Mouse (Mus musculus): ENCODE data around the gene Fancl.
A peak's percentile ranks its signal among the peaks of the same experiment; 100 is the strongest.
"Not testable (repeated sequence)": the region's sequence is repeated elsewhere in the genome, so short reads cannot be mapped to it uniquely, and the experiment has no call there.

Fancl gene

DNA sequence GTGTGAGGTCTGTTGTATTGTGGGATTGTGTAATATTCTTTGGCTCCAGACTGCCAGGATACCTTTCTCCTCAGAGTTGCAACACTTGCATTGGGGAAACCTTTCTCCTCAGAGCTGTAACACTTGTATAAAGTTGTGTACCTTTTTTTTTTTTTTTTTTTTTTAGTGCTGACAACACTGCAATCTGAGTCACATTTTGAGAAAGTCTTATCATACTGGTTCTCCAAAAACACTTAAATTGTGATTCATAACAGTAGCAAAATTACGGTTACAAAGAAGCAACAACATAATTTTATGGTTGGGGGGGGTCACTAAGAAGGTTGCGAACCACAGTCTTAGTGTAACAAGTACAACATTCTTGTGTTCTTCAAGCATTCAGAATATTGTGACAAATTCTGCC is at the start of gene Fancl:
Fancl (plus strand) TSS at position 165 of the 400 bp plus-strand sequence.
- no peak for DNase-seq (ENCODE audit: low spot score in 2 of 2)

DNA sequence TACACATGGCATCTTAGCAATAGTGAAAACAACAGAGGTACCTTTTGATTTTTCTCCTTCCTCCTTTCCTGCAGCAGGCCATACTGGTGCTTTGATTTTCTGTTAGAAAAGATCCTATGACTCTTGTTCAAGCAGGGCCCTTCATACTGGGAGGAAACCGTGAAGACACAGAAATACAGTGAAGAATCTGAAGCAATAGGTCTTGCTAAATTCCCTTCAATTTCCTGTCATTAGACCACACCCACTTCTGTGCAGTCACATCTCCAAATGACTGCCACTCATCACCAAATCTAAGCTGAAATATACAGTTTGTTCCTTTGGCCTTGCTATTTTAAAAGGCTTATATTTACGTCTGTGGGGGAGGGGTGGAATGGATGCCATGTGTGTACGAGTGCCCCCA is 49.1 kb upstream of the Fancl start:
- no peak for DNase-seq (ENCODE audit: low spot score in 2 of 2)

DNA sequence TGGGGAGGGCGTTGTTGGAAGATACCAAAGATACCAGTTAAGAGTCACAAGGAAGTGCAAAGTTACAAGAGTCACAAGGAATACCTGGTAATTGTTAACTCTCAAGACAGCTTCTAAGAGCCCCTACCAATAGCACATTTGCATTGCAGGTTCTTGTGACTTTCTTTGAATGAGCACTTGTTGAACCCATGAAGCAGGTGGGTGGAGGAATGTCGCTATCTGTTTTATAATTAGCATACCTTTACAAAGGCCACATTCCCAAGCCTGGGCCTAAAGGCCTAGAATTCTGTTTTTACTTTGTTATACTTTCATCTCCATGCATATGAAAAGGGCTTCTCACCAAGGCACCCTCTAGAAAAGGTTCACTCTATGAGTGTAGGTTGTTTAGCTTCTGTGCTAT is 15.8 kb upstream of the Fancl start:
- not testable (repeated sequence) for DNase-seq (ENCODE audit: low spot score in 2 of 2)

DNA sequence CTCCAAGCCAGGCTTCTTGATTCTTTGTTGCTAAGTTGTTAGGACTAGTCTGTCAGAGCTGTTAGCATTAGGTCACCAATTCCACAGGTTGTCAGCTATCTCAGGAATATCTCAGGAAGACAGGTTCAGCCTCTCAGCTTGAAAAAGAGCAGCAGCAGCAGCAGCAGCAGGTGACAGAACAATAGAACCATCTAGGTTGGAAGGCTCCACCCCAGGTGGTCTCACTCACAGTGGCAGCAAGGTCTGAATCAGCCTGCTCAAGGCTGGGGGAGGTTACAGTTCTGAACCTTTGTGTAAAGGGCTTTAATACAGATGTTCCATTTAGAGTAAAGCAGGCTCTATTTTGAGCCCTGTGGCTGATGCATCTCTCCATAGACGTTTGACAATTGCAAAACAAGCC is 14.0 kb upstream of the Fancl start:
- not testable (repeated sequence) for DNase-seq (ENCODE audit: low spot score in 2 of 2)

DNA sequence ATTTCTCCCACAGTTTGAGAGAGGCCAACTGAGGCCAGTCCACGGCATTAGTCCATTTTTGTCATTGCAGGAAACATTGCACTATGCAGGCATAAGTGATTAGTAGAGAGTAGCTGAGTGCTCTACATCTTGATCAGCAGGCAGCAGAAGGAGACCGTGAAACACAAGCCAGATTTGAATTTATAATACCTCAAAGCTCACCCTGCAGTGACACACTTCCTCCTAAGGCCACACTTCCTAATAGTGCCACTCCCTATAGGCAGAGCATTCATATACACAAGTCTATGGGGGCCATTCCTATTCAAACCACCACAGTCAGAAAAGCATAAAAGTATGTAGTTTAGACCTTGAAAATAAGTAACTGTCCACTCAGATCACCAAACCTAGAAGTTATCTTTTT is 11.8 kb upstream of the Fancl start:
- DNase-seq (ENCODE audit: low spot score in 2 of 2): no peak

DNA sequence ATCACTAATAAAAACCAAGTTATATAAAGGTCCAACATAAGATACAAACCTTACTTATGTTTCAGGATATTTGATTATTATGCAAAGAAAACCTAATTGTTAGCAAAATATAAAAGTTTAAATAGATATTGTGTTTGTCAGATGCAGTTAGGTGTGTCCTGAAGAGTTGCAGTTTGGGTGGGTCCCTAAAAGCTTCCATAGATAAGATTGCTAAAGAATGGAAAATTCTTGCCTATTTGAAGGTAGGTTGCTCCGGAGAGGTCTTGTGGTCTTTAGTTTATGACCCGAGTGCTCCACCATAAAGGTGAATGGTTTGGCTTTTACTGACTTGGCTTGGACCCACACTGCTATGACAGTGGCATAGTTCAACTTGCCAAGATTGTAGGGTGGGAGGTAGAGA is 7.9 kb upstream of the Fancl start:
- DNase-seq (ENCODE audit: low spot score in 2 of 2): no peak

DNA sequence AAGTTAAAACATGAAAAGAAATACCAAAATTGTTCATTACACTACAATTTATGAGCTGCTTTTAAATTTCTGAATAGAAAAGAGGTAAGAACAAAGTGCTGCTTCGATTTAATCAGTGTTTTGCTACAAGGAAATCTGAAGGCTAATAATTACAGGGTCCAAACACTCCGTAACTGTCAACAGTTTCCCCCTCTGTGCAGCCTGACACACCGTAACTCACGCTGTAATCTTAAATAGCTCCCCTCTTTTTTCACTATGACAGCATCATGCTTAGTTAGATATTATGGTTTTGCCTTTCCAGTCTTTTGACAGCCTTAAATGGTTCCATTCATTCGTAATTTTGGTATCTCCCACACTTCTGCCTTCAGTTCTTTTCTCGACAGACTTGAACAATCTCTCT is 4.4 kb upstream of the Fancl start:
- DNase-seq (ENCODE audit: low spot score in 2 of 2): no peak

DNA sequence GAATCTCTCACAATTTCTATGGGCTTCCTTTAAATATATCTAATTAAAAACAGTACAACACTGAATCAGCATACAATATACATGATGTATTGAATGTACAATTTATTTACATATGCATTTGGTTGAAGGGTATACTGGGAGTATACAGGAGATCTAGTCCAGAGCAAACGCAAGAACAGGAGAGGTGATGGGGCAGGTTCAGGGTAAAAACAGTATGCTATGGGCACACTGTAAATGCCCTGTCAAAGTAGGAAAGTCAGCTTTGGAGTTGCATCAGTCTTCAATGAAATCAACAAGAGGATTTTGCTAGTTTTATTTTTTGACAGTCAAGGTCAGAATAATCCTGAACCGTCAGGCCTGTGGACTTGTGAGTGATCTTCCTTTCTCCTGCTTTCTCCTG is 743 bp downstream of the Fancl start:
- DNase-seq (ENCODE audit: low spot score in 2 of 2): no peak

DNA sequence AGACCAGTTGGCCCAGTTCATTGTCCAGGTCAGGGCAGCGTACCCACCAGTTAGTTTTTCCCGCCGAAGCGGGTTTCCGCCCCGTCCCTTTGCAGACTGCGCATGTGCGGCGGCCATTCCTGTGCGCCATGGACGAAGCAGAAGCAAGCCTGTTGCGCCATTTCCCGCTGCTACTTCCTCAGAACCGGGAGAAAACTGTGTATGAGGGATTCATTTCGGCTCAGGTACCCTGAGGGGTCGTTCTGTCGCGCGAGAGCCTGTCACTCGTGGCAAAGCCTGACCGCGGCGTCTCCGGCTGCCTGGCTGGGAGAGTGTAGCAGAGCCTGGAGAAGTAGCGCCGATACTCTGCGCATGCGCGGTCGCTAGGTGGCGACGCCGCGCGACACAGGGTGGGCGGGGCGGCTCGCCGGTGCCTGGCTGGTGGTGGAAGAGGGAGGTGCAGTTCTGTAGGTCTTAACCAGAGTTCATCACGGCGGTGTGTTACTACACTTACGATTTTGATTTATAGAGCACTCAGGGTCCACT is 1.2 kb downstream of the Fancl start:
- peak; percentile 88 to 93 for DNase-seq (ENCODE audit: low spot score in 2 of 2)

DNA sequence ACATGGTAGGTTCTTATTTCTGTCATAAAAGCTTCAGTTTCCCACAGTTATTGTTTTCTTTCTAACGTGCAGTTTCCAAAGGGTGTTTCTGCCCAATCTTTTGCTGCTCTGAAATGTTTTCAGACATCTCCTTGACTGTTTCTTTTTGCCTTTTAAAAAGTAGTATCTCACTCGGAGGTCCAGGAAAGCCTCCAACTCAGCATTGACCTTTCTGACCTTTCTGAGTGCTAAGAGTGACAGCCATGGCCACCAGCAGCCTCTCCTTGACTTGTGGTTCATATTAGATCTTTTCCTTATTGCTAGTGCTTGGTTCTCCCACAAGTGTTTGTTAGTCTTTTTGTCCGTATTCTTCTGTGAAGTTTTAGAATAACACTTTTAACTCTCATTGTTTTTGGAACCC is 9.6 kb downstream of the Fancl start:
- DNase-seq (ENCODE audit: low spot score in 2 of 2): no peak

DNA sequence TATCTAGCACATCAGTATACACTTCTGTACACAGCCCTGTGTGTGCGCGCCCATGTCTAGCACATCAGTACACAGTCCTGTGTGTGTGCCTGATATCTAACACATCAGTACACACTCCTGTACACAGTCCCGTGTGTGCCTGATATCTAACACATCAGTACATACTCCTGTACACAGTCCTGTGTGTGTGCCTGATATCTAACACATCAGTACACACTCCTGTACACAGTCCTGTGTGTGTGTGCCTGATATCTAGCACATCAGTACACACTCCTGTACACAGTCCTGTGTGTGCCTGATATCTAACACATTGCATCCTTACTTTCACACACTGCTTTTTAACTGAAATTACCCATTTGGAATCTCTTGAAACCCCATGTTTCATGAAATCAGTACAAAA is 27.0 kb downstream of the Fancl start:
- DNase-seq (ENCODE audit: low spot score in 2 of 2): no peak

DNA sequence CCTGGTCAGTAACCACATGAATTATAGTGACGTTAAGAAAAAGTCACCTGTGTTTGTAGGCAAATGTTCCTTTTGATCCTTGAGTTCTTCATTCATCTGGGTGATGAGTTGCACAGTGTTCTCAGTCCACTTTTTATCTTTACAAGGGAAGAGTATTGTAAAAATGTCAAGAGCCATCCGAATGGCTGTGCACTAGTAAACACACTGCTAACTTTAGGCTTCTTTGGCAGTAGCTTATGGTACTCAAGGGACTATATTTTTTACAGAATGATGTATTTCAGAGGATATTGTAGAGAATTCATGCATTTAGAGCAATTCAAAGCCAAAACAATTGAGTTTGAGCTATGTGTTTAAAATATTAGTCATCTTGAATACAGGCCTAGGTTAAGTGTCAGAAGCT is 35.5 kb downstream of the Fancl start:
- DNase-seq (ENCODE audit: low spot score in 2 of 2): no peak

DNA sequence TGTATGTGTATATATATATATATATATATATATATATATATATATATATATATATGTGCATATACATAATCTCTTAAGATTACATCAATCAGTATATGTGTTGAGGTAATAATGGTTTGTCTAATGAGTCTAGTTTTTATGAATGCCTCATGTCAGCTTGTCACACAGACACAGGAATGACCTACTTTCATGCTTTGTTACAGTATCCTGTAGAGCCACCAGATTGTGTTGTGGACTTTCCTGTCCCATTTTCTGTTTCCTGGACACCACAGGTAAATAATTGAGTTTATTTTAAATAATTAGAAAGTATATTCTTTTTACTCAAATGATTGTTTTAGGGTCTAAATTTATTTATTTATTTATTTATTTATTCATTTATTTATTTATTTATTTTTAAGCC is 48.3 kb downstream of the Fancl start:
- no peak for DNase-seq (ENCODE audit: low spot score in 2 of 2)

DNA sequence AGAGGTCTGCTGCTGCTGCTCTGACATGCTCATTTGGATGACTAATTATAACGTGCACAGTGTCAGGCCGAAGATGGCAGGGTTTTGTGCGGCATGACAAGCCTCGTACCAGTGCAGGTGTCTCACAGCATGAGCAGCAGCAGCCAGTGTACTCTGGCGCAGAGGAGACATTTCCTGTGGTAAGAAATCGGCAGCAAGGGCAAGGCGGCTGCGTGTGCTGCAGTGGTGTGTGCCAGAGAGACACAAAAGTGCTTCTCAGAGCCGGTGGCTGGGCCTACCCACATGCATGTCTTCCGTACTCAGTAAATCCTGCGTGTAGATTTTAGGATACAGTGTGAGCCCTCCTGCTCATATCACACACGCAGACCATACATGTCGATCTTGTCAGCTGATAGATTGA is 51.9 kb downstream of the Fancl start:
- no peak for DNase-seq (ENCODE audit: low spot score in 2 of 2)

DNA sequence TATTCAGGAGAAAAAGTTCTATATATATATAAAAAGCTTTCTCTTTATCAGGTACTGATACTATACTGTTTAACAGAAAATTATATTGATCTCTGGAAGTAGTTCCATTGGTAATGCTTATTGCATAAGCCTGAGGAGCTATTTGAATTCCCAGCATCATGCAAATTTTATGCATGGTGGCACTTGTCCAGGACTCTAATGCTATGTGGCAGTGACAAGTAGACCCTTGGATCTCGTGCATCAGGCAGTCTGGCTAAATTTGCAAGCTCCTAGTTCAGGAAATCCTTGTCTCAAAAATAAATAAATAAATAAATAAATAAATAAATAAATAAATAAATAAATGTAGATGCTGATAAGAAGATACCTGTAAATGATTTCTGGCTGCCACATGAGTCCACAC is 55.2 kb downstream of the Fancl start:
- DNase-seq (ENCODE audit: low spot score in 2 of 2): no peak

DNA sequence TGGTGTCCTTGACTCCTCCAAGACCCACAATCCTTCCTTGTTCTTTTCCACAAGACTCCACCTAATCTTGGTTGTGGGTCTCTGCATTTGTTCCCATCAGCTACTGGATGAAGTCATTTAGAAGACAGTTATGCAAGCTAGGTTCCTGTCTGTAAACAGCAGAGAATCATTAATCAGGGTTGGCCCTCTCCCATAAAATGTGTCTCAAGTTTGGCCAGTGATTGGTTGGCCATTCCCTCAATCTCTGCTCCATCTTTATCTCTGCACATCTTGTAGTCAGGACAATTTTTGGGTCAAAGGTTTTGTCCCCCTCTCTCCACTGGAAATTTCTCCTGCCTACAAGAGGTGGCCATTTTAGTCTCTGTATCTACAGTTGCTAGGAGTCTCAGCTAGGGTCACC is 58.4 kb downstream of the Fancl start:
- DNase-seq (ENCODE audit: low spot score in 2 of 2): no peak

DNA sequence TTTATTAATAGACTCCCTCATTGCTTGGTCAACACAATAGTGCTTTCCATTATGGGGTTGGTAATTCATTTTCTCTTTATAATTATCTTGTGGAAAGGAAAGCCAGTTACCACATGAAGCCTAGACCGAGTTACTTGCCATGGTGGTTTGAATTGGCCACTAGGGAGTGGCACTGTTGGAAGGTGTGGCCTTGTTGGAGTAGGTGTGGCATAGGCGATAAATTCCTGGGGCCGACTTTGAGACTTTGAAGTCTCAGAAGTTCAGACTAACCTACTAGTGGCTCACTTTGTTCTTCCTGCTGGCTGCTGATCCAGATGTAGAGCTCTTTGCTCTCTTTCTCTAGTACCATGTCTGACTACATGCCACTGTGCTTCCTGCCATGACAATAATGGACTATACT is 63.9 kb downstream of the Fancl start:
- no peak for DNase-seq (ENCODE audit: low spot score in 2 of 2)

DNA sequence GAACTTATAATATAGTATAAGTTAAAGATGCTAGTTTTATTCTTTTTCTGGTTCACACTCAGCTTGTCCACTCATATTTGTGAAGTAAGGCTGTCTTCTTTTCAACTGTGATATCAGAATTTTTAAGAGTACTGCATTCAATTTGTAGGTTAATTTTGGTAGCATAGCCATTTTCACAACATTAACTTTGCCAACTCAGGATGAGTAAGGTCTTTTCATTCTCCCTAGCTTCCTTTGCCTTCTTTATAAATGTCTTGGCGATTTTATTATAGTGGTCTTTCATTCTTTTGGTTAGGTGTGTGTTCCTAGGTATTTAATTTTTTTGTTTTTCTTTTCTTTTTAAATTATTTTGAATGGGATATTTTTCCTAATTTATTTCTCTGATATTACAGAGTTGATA is 64.7 kb downstream of the Fancl start:
- no peak for DNase-seq (ENCODE audit: low spot score in 2 of 2)

DNA sequence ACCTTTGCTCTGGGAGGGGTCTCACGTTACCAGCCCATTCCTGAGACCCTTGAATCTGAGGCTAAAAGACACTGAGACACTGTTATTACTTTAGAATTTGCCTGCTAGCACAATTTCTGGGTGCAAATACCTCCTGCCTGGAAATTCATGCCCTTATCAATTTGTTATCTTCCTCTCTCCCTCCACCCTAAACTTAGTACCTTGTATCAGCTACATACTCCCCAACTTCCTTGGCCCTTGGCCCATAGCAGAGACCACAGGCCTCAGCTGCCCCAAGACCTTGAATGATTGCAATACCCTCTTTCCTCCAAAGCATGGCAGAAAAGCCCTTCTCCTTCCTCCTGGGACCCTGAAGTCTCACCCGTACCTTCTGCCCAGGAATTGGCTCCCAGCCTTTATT is 65.3 kb downstream of the Fancl start:
- DNase-seq (ENCODE audit: low spot score in 2 of 2): no peak

DNA sequence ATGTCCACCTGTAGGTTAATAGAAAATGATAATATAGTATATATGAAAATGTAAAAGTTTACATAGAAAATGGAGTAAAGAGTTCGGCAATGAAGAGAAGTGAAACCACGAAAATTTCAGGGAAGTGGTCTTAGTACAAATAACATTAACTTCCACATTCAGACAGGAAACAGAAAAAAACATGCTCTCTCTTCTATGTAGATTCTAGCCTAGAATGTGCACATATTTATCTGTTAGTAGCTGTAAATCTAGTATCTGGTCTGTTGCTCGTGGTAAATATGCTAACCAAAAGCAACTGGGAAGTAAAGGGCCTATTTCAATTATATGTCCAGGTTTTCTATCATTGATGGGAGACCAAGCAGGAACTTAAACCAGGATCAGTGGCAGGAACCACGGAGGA is 66.8 kb downstream of the Fancl start:
- DNase-seq (ENCODE audit: low spot score in 2 of 2): no peak

DNA sequence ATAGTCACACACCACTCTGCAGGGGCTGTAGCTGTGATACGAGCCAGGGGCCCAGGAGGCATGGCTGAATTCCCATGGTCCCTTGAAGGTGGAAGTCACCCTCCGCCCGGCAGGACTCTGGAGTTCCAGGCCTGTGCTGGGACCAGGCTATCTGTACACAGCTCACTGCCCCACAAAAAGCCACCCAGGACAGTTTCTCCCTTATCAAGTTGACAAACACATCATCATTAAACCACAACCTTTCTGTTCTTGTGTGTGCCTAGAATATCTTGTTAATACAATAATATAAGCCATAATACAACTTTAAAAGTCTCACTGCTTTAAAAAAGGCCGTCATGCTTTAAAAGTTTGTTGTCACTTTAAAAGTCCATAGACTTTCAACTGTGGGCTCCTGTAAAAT is 68.1 kb downstream of the Fancl start:
- no peak for DNase-seq (ENCODE audit: low spot score in 2 of 2)

DNA sequence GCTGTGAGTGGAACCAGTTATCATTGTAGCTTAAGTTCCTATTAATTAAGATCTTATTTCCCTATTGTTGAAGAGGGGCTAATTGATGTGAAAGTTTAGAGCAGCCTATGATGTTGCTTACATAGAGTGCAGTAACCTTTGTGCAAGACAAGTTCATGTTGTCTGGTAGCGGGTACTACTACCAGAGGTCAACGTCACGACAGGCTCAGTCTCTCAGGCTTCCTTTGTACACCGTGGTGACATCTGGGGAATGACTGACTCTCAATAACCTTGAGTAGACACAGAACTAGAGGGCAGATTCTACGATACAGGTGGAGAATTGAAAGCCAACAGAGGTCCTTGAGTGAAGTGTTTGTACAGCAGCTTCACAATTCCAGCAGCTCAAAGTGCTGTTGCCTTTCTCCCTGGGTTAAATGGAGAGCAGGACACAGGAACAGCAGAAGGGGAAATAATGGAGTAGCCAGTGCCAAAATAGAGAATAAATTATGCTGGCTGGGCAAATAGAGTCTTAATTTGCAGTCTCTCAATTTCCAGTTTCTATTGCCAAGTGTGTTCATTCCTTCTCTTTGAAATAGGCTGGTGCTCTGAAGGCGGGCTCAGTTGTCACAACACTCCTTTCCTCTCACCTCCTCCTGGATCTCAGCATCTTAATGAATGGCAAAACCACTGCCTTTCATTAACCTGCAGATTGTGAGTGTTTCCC is 91.3 kb downstream of the Fancl start:
- DNase-seq (ENCODE audit: low spot score in 2 of 2): no peak

DNA sequence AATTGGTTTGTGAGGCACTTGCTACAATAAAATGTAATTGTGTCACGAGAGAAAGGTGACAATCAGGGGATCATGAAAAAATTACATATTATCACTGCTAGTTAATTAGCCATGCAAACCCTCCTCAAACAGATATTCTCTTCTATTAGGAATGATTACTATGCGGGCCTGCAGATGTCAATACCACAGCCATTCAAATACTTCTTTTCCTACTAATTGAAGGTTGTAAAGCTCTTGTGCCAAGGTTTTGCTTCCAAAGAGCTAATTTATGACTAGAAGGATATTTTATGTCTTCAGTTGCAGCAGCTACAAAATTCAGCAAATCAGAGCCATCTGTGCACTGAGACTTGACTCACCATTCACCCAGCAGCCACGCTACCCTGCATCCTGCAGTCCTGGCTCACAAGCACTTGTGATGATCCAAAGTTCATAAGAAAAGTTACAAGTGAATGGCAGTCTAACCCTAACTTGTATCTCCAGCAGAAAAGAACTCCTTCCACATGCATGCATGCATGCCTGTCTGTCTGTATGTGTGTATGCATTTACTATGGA is 95.8 kb downstream of the Fancl start:
- no peak for DNase-seq (ENCODE audit: low spot score in 2 of 2)

Measured in heart, adult 9 months (tissue).